23 mouse cellular contexts compared by ENCODE assay signal in genomic region chr11:76914366-76914765, GRCm38 (mm10). TPM values are rescaled to one million over a fixed set of nuclear protein-coding genes. Genes with fewer than 3 reads are reported as not detected.
DNase-seq lines count a peak whose midpoint lies in the region; ATAC-seq and TF ChIP-seq lines count a peak whose summit lies in the region.
"Had no signal": no experiment of that assay in that cellular context is flagged by ENCODE, and none has a peak within 500 bp of the region (broad histone marks: within the 10 kb centered on the region; RNA-seq: fewer than 3 reads in every experiment).

No protein-coding gene starts in this region.

- no peaks in the 10 kb centered on the region for H3K9me3 ChIP-seq in lung, postnatal 0 days (ENCODE audit: low read length)
- no peaks in the 10 kb centered on the region for H3K9me3 ChIP-seq in stomach, postnatal 0 days (ENCODE audit: control insufficient read depth, low read length)
- H3K9me3 ChIP-seq: embryonic facial prominence, embryonic 15.5 days; forebrain, embryonic 12.5 days; midbrain, embryonic 10.5 days had no signal

- H3K27ac ChIP-seq in lung, postnatal 0 days (ENCODE audit: low read length), result no peak overlapping the region
- H3K27ac ChIP-seq in stomach, postnatal 0 days (replicated peaks), result no peak overlapping the region
- H3K27ac ChIP-seq: embryonic facial prominence, embryonic 15.5 days; forebrain, embryonic 12.5 days; kidney, postnatal 0 days; macrophage; midbrain, embryonic 10.5 days had no signal

- WGBS in lung, postnatal 0 days, result 46% methylated on average over 7 of the region's 7 CpGs
- WGBS in lung, adult 2 months, result 39% methylated on average over 7 of the region's 7 CpGs
- 35% methylated on average over 7 of the region's 7 CpGs for whole genome bisulfite sequencing in stomach, postnatal 0 days

- H3K36me3 ChIP-seq in lung, postnatal 0 days (ENCODE audit: insufficient read depth, low read length), result no peaks in the 10 kb centered on the region
- H3K36me3 ChIP-seq in stomach, postnatal 0 days (ENCODE audit: control insufficient read depth, insufficient read depth, low read length), result no peaks in the 10 kb centered on the region
- H3K36me3 ChIP-seq: embryonic facial prominence, embryonic 15.5 days; forebrain, embryonic 12.5 days; midbrain, embryonic 10.5 days had no signal

- TF ChIP-seq POLR2A in lung, adult 2 months (IDR thresholded peaks at IDR 0.05; ENCODE audit: borderline replicate concordance, extremely low read depth, low read depth, low read length), result no peak

- no peak overlapping the region for H3K4me3 ChIP-seq in lung, postnatal 0 days (ENCODE audit: low read depth, low read length)
- no peak overlapping the region for H3K4me3 ChIP-seq in lung, adult 2 months (replicated peaks; ENCODE audit: extremely low read depth, low read depth, low read length)
- no peak overlapping the region for H3K4me3 ChIP-seq in stomach, postnatal 0 days (ENCODE audit: low read depth, low read length)
- H3K4me3 ChIP-seq: embryonic facial prominence, embryonic 15.5 days; forebrain, embryonic 12.5 days; midbrain, embryonic 10.5 days had no signal

- TF ChIP-seq CTCF in lung, postnatal 0 days (IDR thresholded peaks at IDR 0.05), result no peak
- no peak for TF ChIP-seq CTCF in lung, adult 2 months (IDR thresholded peaks at IDR 0.05; ENCODE audit: insufficient read depth, low read length)
- TF ChIP-seq CTCF in stomach, postnatal 0 days (IDR thresholded peaks at IDR 0.05; ENCODE audit: low read depth), result no peak

- H3K4me2 ChIP-seq in lung, postnatal 0 days (replicated peaks; ENCODE audit: low read depth, low read length), result no peak overlapping the region
- H3K4me2 ChIP-seq in stomach, postnatal 0 days (replicated peaks; ENCODE audit: low read depth), result no peak overlapping the region
- H3K4me2 ChIP-seq: embryonic facial prominence, embryonic 15.5 days; forebrain, embryonic 12.5 days had no signal

- H3K27me3 ChIP-seq in lung, postnatal 0 days (replicated peaks; ENCODE audit: insufficient read depth, low read length), result no peaks in the 10 kb centered on the region
- H3K27me3 ChIP-seq in stomach, postnatal 0 days (ENCODE audit: control insufficient read depth, insufficient read depth, low read length), result no peaks in the 10 kb centered on the region
- H3K27me3 ChIP-seq: embryonic facial prominence, embryonic 15.5 days had no signal

- ATAC-seq in lung, postnatal 0 days, result peak; percentile 73
- peak; percentile 76 for ATAC-seq in stomach, postnatal 0 days (ENCODE audit: low FRiP score, low TSS enrichment)

- no peaks in the 10 kb centered on the region for H3K4me1 ChIP-seq in lung, postnatal 0 days (ENCODE audit: insufficient read depth, low read depth, low read length)
- no peaks in the 10 kb centered on the region; the same call in 1 of the 2 replicates for H3K4me1 ChIP-seq in lung, adult 2 months (ENCODE audit: control insufficient read depth, insufficient read depth, low read length)
- no peaks in the 10 kb centered on the region; the same call in 1 of the 2 replicates for H3K4me1 ChIP-seq in stomach, postnatal 0 days (replicated peaks; ENCODE audit: control insufficient read depth, insufficient read depth)

- TF ChIP-seq EP300 in lung, postnatal 0 days (IDR thresholded peaks at IDR 0.05), result 0 out of 2 replicates have a peak, but pooled peaks have one; percentile 18
- no peak for TF ChIP-seq EP300 in stomach, postnatal 0 days (optimal IDR thresholded peaks at IDR 0.05)

- no peak overlapping the region for H3K9ac ChIP-seq in lung, postnatal 0 days (replicated peaks; ENCODE audit: low read depth)
- no peak overlapping the region for H3K9ac ChIP-seq in stomach, postnatal 0 days (ENCODE audit: low read length)
- H3K9ac ChIP-seq: embryonic facial prominence, embryonic 15.5 days; forebrain, embryonic 12.5 days had no signal

- peak; percentile 28 for DNase-seq in layer of hippocampus, adult 9-11 months
- no peak for DNase-seq in layer of hippocampus, adult 8-10 months (ENCODE audit: low spot score in 2 of 2)
- peak; percentile 61 for DNase-seq in lung, postnatal 0 days (ENCODE audit: low spot score)
- DNase-seq in lung, adult 2 months, result no peak
- peak; percentile 57 for DNase-seq in fibroblast of lung, adult 2 months (ENCODE audit: low read depth)
- no peak for DNase-seq in stomach, postnatal 0 days (ENCODE audit: low spot score)
- DNase-seq in kidney, postnatal 4 days, result no peak
- DNase-seq: adrenal gland, postnatal 25 days; cerebellum, adult 11-12 months; cerebellum, postnatal 36 days; gastrocnemius, postnatal 10 days; kidney, adult 18-20 months; right cerebral cortex, adult 18-20 months; thymus, adult 18-20 months; thymus, postnatal 4 days had no signal

RNA-seq across cellular contexts. Expression of gene Blmh, which starts 10.2 kb away (rescaled TPM):
- total RNA-seq in layer of hippocampus, adult 8-10 months (2022), result 10 to 100 TPM; 56.1 to 62.0 (median 59.3) TPM
- polyA plus RNA-seq in lung, postnatal 0 days (2015; fragmentation: Nextera tagmentation; extraction: Ambion mirVana), result 90.2 and 98.7 TPM in 2 replicates
- polyA plus RNA-seq in lung, adult 2 months (2012; rRNA removed), result 10.4 and 20.1 TPM in 2 replicates
- 118 TPM in 2 replicates for polyA plus RNA-seq in stomach, postnatal 0 days (2015; fragmentation: Nextera tagmentation; extraction: Ambion mirVana)

RNA-seq across cellular contexts. Expression of gene Tmigd1, which starts 12.4 kb away (rescaled TPM):
- total RNA-seq in layer of hippocampus, adult 8-10 months (2022), result not detected
- 0.29 and 0.44 TPM in 2 replicates for polyA plus RNA-seq in lung, postnatal 0 days (2015; fragmentation: Nextera tagmentation; extraction: Ambion mirVana)
- polyA plus RNA-seq in lung, adult 2 months (2012; rRNA removed), result 0.10 and 0.39 TPM in 2 replicates
- 1.7 and 1.9 TPM in 2 replicates for polyA plus RNA-seq in stomach, postnatal 0 days (2015; fragmentation: Nextera tagmentation; extraction: Ambion mirVana)
- total RNA-seq: layer of hippocampus, postnatal 36 days; left cerebral cortex, postnatal 25 days; midbrain, postnatal 0 days had no signal
- polyA plus RNA-seq: forebrain, embryonic 12.5 days; macrophage; midbrain, postnatal 0 days had no signal

Comparison
In these comparisons a context has a peak if more than half of its experiments do, and no peak if none do; other contexts are left out.
1. DNase-seq: peak in layer of hippocampus, adult 9-11 months (single experiment), lung, postnatal 0 days (single experiment) and fibroblast of lung, adult 2 months (single experiment); none in layer of hippocampus, adult 8-10 months (0 of 2), lung, adult 2 months (single experiment), stomach, postnatal 0 days (single experiment) and kidney, postnatal 4 days (0 of 2).